Mouse (Mus musculus): Measurements from ENCODE around the gene Serpina3c.
"Not testable (repeated sequence)": the region's sequence is repeated elsewhere in the genome, so short reads cannot be mapped to it uniquely, and the experiment has no call there.

The Serpina3c gene

DNA sequence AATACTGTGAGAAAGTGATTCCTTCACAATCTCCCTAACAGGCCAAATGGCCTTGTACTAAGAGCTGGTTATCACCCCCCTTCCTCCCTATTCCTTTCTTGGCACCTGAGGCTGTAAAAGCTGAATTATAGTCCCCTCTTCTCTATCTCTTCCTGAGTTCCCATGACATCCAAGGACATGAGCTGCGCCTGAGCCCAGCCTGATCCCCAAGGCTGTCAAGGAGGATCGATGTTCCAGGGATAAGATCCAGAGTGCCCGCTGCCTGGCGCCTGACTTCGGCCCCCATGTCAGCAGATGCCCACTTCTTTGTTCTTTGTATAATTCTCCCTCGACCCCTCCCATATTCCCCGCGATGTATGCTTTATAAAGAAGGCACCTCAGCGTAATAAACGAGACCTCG lies 41.3 kb downstream of the Serpina3c start, which contains the start of gene Serpina3a:
TSS of gene Serpina3a (plus strand) at position 392 of the 400 bp plus-strand sequence.
- not testable (repeated sequence) for DNase-seq (ENCODE audit: low read depth)

DNA sequence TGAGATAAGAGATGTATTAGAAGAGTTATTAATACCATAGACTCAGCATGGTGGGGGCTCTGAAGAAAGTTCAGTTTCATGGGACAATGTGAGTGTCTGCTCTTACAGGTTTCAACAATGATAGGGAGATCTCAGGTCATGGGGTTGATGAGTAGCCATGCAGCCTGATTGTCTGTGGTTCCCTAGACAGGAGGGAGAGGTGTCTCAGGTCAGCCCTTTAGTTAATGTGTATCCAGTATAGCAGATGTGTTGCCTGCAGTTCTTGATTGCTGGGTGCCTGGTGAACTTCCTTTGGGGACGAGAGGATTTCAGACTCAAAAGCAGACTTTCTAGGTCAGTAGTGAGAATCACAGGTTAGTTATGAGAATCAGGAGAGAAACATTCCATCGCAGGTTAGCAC lies 45.2 kb downstream of the Serpina3c start:
- DNase-seq (ENCODE audit: low read depth) = no peak

DNA sequence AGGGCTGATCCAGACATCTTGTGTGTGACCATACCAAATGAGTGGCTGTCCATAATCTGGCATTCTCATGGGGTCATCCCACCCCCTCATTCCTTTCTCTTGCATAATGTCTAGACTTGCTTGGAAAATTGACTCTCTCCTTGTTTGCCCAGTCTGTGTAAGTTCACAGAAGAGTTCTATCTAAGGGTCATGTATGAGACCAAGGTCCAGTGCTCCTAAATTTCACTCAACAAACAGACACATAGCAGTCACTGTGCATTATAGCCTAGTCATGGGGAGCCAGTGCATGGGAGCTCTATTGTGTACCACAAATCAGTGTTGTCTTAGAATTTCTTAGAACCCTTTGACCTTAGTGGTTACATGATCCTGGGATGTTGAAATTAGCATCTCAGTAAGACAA lies 46.8 kb downstream of the Serpina3c start:
- DNase-seq (ENCODE audit: low read depth) = no peak

DNA sequence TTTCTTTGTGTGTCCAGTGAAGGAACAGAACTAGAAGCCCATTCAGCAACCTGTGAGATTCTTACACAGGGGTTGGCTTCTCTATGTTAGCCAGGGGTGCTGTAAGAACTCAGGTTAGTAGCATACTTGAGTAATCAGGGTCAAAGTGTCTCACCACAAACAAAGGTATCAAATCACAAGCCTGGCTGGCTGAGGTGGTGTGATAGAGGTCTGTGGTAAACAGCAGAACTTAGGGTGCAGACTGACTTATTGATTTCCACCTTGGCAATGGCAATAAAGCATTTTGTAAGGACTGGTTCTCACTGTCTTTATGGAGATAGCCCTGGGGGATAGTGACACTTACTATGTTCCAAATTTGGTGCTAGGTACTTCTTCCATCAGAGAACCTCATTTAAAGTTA lies 47.8 kb downstream of the Serpina3c start:
- no peak for DNase-seq (ENCODE audit: low read depth)

DNA sequence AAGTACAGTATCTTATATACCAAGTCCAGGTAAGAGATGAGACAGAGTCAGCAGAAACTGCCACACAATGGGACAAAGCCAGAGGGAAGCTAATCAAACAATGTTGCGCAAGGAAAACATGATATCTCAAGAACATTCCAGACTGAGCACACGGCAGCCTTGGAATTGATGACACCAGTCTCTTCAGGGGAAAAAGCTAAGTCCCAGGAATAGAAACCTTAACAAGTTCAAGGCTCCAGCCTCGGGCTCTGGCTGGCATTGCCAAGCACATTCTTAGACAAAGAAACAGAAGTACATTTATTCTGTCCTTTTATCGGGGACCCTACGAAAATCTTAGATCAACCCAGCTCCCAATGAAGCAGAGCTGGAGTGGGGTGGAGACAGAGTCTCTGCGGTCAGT lies 52.9 kb downstream of the Serpina3c start, which contains the start of gene Serpina5:
TSS of gene Serpina5 (plus strand) at position 346 of the 400 bp plus-strand sequence.
- DNase-seq (ENCODE audit: low read depth) = no peak
